Comparison of ENCODE assay signal across 8 mouse cellular contexts in the genomic region with DNA sequence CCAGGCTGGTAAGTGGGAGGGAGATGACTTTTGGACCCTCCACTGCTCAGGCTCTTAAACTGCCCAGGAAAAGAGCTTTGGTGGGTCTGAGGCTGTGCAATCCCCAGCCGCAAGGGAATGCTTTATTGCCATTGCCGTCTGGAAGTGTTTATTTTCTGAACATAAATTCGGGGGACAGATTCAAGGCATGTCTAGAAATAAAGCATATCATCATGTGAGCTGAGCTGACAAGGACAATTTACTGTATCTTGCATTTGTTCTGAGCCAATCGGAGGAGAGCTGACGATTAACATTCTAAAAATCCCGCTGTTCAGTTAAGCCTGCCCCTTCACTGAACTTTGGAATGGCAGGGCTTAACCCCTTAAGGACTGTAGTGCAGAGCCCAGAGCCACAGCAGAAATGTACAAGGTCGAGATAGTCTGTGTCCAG.
DNase-seq lines count a peak whose midpoint lies in the region; ATAC-seq lines count a peak whose summit lies in the region.

No protein-coding gene starts in this region.

- H3K4me3 ChIP-seq in heart, embryonic 10.5 days: peak overlapping the region; percentile 40; the same call in 1 of the 2 replicates
- no peak overlapping the region for H3K4me3 ChIP-seq in hindbrain, embryonic 16.5 days (ENCODE audit: low read length)
- H3K4me3 ChIP-seq in midbrain, embryonic 15.5 days: no peak overlapping the region

- peaks cover 9% of the 10 kb centered on the region; the same call in 1 of the 2 replicates for H3K4me1 ChIP-seq in heart, embryonic 10.5 days
- H3K4me1 ChIP-seq in hindbrain, embryonic 16.5 days (ENCODE audit: control insufficient read depth, insufficient read depth, low read depth, low read length): no peaks in the 10 kb centered on the region
- peaks cover 7% of the 10 kb centered on the region for H3K4me1 ChIP-seq in midbrain, embryonic 15.5 days

- no peaks in the 10 kb centered on the region for H3K36me3 ChIP-seq in heart, embryonic 10.5 days
- no peaks in the 10 kb centered on the region for H3K36me3 ChIP-seq in hindbrain, embryonic 16.5 days (ENCODE audit: control insufficient read depth, insufficient read depth, low read length)
- H3K36me3 ChIP-seq in midbrain, embryonic 15.5 days (replicated peaks): no peaks in the 10 kb centered on the region

- peak; percentile 73 for DNase-seq in heart, embryonic 10.5 days (ENCODE audit: low spot score)
- no peak for DNase-seq in heart, adult 9 months (ENCODE audit: low spot score in 2 of 2)
- peak; percentile 70 for DNase-seq in embryo, embryonic 9.5 days (ENCODE audit: extremely low spot score)
- no peak for DNase-seq in urinary bladder, postnatal 4 days (ENCODE audit: low spot score in 2 of 2)
- no peak for DNase-seq in left cerebral cortex, adult 9 months (ENCODE audit: low spot score in 2 of 2)

- H3K4me2 ChIP-seq in hindbrain, embryonic 16.5 days (ENCODE audit: low read length): peak overlapping the region; percentile 37
- peak overlapping the region; percentile 37 for H3K4me2 ChIP-seq in midbrain, embryonic 15.5 days

- H3K9me3 ChIP-seq in heart, embryonic 10.5 days: no peaks in the 10 kb centered on the region
- 0 out of 2 replicates have a peak, but pooled peaks cover 3% of the 10 kb centered on the region for H3K9me3 ChIP-seq in hindbrain, embryonic 16.5 days (ENCODE audit: control insufficient read depth, low read length)
- no peaks in the 10 kb centered on the region for H3K9me3 ChIP-seq in midbrain, embryonic 15.5 days

- peak overlapping the region; percentile 70 for H3K27ac ChIP-seq in heart, embryonic 10.5 days
- H3K27ac ChIP-seq in hindbrain, embryonic 16.5 days (ENCODE audit: low read depth, low read length): no peak overlapping the region
- no peak overlapping the region for H3K27ac ChIP-seq in midbrain, embryonic 15.5 days

- H3K9ac ChIP-seq in hindbrain, embryonic 16.5 days (ENCODE audit: low read depth, low read length): no peak overlapping the region
- no peak overlapping the region for H3K9ac ChIP-seq in midbrain, embryonic 15.5 days

- H3K27me3 ChIP-seq in heart, embryonic 10.5 days (ENCODE audit: insufficient read depth, poor library complexity, severe bottlenecking): no peaks in the 10 kb centered on the region
- no peaks in the 10 kb centered on the region for H3K27me3 ChIP-seq in hindbrain, embryonic 16.5 days (replicated peaks; ENCODE audit: control insufficient read depth, insufficient read depth, low read length)
- no peaks in the 10 kb centered on the region for H3K27me3 ChIP-seq in midbrain, embryonic 15.5 days (replicated peaks)

- WGBS in heart, embryonic 10.5 days: 9% methylated on average over 7 of the region's 7 CpGs
- 5% methylated on average over 7 of the region's 7 CpGs for WGBS in hindbrain, embryonic 16.5 days
- WGBS in midbrain, embryonic 15.5 days: 4% methylated on average over 7 of the region's 7 CpGs

- ATAC-seq in hindbrain, embryonic 16.5 days: peak; percentile 61; the same call in 1 of the 2 replicates
- peak; percentile 52; the same call in 1 of the 2 replicates for ATAC-seq in midbrain, embryonic 15.5 days (replicated peaks)
- no peak for ATAC-seq in activated CD4-positive, CD25-positive, alpha-beta regulatory T cell, adult 4 months

Comparison
In these comparisons a context has a peak if more than half of its experiments do, and no peak if none do; other contexts are left out.
1. DNase-seq: peak in heart, embryonic 10.5 days (single experiment) and embryo, embryonic 9.5 days (single experiment); none in heart, adult 9 months (0 of 2), urinary bladder, postnatal 4 days (0 of 2) and left cerebral cortex, adult 9 months (0 of 2).